Mouse (Mus musculus) bone marrow macrophage, adult 2 months (primary cell): Measurements from ENCODE around the gene Il17rb.

Experiments
- CTCF ChIP-seq: IDR thresholded peaks from 2 replicates; pipeline ENCODE4 v1.5.1; 2012; ENCODE audit warnings: low read depth, mild to moderate bottlenecking, low read length, moderate library complexity
- POLR2A ChIP-seq: IDR thresholded peaks from 2 replicates; pipeline ENCODE4 v1.6.1; 2012; ENCODE audit warnings: mild to moderate bottlenecking, low read depth, low read length, borderline replicate concordance

GRCm38 (mm10) chr14:30018463-30018801 lies 9.7 kb upstream of the Il17rb start:
- TF ChIP-seq POLR2A (no peak), CTCF (no peak)
